Mouse (Mus musculus): Measurements from ENCODE around the gene Ccdc149.

Gene Ccdc149

GRCm38 (mm10) chr5:52375847-52376246, 95.5 kb downstream of the Ccdc149 start:
- DNase-seq (ENCODE audit: low spot score in 2 of 2): no peak

GRCm38 (mm10) chr5:52370901-52371300, 100.4 kb downstream of the Ccdc149 start:
- no peak for DNase-seq (ENCODE audit: low spot score in 2 of 2)

- no peak for DNase-seq (ENCODE audit: low spot score in 2 of 2)
Observed at GRCm38 (mm10) chr5:52367866-52368840, 103.2 kb downstream of the Ccdc149 start.

GRCm38 (mm10) chr5:52366661-52367060, 104.7 kb downstream of the Ccdc149 start:
- DNase-seq (ENCODE audit: low spot score in 2 of 2): no peak

- no peak for DNase-seq (ENCODE audit: low spot score in 2 of 2)
Observed at GRCm38 (mm10) chr5:52365930-52366329, 105.4 kb downstream of the Ccdc149 start.

GRCm38 (mm10) chr5:52364521-52364920, 106.8 kb downstream of the Ccdc149 start:
- DNase-seq (ENCODE audit: low spot score in 2 of 2): no peak

- DNase-seq (ENCODE audit: low spot score in 2 of 2): no peak
Observed at GRCm38 (mm10) chr5:52363468-52364150, 107.7 kb downstream of the Ccdc149 start, which contains the start of gene Sod3. Sod3 (plus strand) TSS chr5:52363791.

- no peak for DNase-seq (ENCODE audit: low spot score in 2 of 2)
Observed at GRCm38 (mm10) chr5:52362776-52363467, 108.4 kb downstream of the Ccdc149 start.

GRCm38 (mm10) chr5:52360286-52361049, 110.9 kb downstream of the Ccdc149 start:
- DNase-seq (ENCODE audit: low spot score in 2 of 2): no peak

GRCm38 (mm10) chr5:52358120-52358519, 113.2 kb downstream of the Ccdc149 start:
- no peak for DNase-seq (ENCODE audit: low spot score in 2 of 2)

- DNase-seq (ENCODE audit: low spot score in 2 of 2): no peak
Observed at GRCm38 (mm10) chr5:52357175-52357754, 114.1 kb downstream of the Ccdc149 start.

GRCm38 (mm10) chr5:52355612-52356011, 115.7 kb downstream of the Ccdc149 start:
- no peak for DNase-seq (ENCODE audit: low spot score in 2 of 2)

- DNase-seq (ENCODE audit: low spot score in 2 of 2): no peak
Observed at GRCm38 (mm10) chr5:52354441-52354840, 116.9 kb downstream of the Ccdc149 start.

GRCm38 (mm10) chr5:52352730-52353129, 118.6 kb downstream of the Ccdc149 start:
- DNase-seq (ENCODE audit: low spot score in 2 of 2): no peak

- no peak for DNase-seq (ENCODE audit: low spot score in 2 of 2)
Observed at GRCm38 (mm10) chr5:52351561-52351960, 119.8 kb downstream of the Ccdc149 start.

GRCm38 (mm10) chr5:52350451-52350850, 120.9 kb downstream of the Ccdc149 start:
- no peak for DNase-seq (ENCODE audit: low spot score in 2 of 2)

- no peak for DNase-seq (ENCODE audit: low spot score in 2 of 2)
Observed at GRCm38 (mm10) chr5:52346890-52347289, 124.4 kb downstream of the Ccdc149 start.

GRCm38 (mm10) chr5:52339134-52339533, 132.2 kb downstream of the Ccdc149 start:
- DNase-seq (ENCODE audit: low spot score in 2 of 2): no peak

- DNase-seq (ENCODE audit: low spot score in 2 of 2): no peak
Observed at GRCm38 (mm10) chr5:52335590-52335989, 135.7 kb downstream of the Ccdc149 start.

- peak in 1 of 2 experiments; percentile 6 for DNase-seq (ENCODE audit: low spot score in 2 of 2)
Observed at GRCm38 (mm10) chr5:52332120-52332519, 139.2 kb downstream of the Ccdc149 start.
